Mouse (Mus musculus) stomach, postnatal 0 days (tissue): ENCODE data around the gene Gm26938.

Experiments used
- CTCF ChIP-seq: IDR thresholded peaks from 2 replicates; pipeline ENCODE4 v1.5.1; 2016; ENCODE audit warnings: antibody characterized with exemption, low read depth, mild to moderate bottlenecking, moderate library complexity
- EP300 ChIP-seq: optimal IDR thresholded peaks from 2 replicates; pipeline ENCODE3; 2016; ENCODE audit warnings: antibody characterized with exemption

- no peak for TF ChIP-seq CTCF
- no peak for TF ChIP-seq EP300
These were observed 12.9 kb upstream of the Gm26938 start for GRCm38 (mm10) chr5:139839142-139839541.
